Mouse (Mus musculus) skeletal muscle tissue, adult 2 months (tissue): Measurements from ENCODE around the gene Klrc3.
"Not testable (repeated sequence)": the region's sequence is repeated elsewhere in the genome, so short reads cannot be mapped to it uniquely, and the experiment has no call there.

Source experiments
- DNase-seq: peaks from one replicate; pipeline ENCODE4 v3.0.0-alpha.2; 2012; ENCODE audit warnings: low read depth, low spot score

Gene Klrc3

GRCm38 (mm10) chr6:129643237-129643636 lies at the start of gene Klrc3:
Gene Klrc3 (minus strand): TSS chr6:129643337.
- DNase-seq, result not testable (repeated sequence)

GRCm38 (mm10) chr6:129691436-129691835 lies 48.3 kb upstream of the Klrc3 start:
- not testable (repeated sequence) for DNase-seq

GRCm38 (mm10) chr6:129680379-129680778 lies 37.2 kb upstream of the Klrc3 start:
- no peak for DNase-seq

GRCm38 (mm10) chr6:129678873-129679272 lies 35.7 kb upstream of the Klrc3 start, which contains the start of gene Klrc1:
Gene Klrc1 (minus strand): TSS chr6:129678973.
- DNase-seq, result no peak

GRCm38 (mm10) chr6:129661301-129661700 lies 18.2 kb upstream of the Klrc3 start:
- not testable (repeated sequence) for DNase-seq

- not testable (repeated sequence) for DNase-seq
These were observed 17.5 kb upstream of the Klrc3 start, which contains the start of gene Klrc2 for GRCm38 (mm10) chr6:129660589-129660988. Gene Klrc2 (minus strand): TSS chr6:129660689.

- not testable (repeated sequence) for DNase-seq
These were observed 917 bp upstream of the Klrc3 start for GRCm38 (mm10) chr6:129644054-129644453.

GRCm38 (mm10) chr6:129631046-129631445 lies 12.1 kb downstream of the Klrc3 start:
- not testable (repeated sequence) for DNase-seq

GRCm38 (mm10) chr6:129623735-129624134 lies 19.4 kb downstream of the Klrc3 start, which contains the start of gene Klrk1:
Gene Klrk1 (minus strand): TSS chr6:129623864.
- DNase-seq, result no peak

- no peak for DNase-seq
These were observed 34.8 kb downstream of the Klrc3 start for GRCm38 (mm10) chr6:129608372-129608771.

GRCm38 (mm10) chr6:129591508-129591907 lies 51.6 kb downstream of the Klrc3 start, which contains the start of gene Klrd1:
Gene Klrd1 (plus strand): TSS chr6:129591782.
- no peak for DNase-seq
